Mouse (Mus musculus) heart, postnatal 0 days (tissue): ENCODE measurements around the gene D430042O09Rik.

ENCODE experiments used
- CTCF ChIP-seq: IDR thresholded peaks from 2 replicates; pipeline ENCODE4 v1.5.1; 2016; ENCODE audit warnings: antibody characterized with exemption, control low read depth, low read depth
- EP300 ChIP-seq: IDR thresholded peaks from 2 replicates; pipeline ENCODE4 v1.6.1; 2016; ENCODE audit warnings: antibody characterized with exemption, low read depth

DNA sequence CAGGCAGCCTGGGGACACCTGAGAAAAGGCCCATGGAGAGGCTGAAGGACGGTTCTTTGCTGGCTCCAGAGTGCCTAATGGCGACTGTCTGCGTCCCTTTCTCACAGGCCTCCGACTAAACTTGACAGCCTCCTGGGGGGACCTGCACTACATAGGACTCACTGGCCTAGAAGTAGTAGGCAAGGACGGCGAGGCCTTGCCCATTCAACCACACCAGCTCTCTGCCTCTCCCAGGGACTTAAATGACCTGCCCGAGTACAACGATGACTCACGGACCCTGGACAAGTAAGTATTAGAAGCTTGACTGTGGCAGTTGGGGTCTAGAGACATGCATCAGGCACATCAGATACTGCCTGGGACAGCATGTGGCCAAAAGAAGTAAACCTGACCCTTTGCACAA lies 152.7 kb downstream of the D430042O09Rik start:
- TF ChIP-seq CTCF (no peak), EP300 (no peak)
